Mouse (Mus musculus): ENCODE data around the gene Ppp2r5e. TPM values are rescaled to one million over a fixed set of nuclear protein-coding genes. Genes with fewer than 3 reads are reported as not detected.

Ppp2r5e gene
- polyA plus RNA-seq, 1 experiment from 2014 or later = 19.6 TPM

GRCm38 (mm10) chr12:75567745-75568144 lies 28.3 kb downstream of the Ppp2r5e start:
- Histone ChIP-seq H3K36me3 (no peaks in the 10 kb centered on the region), H3K9me3 (no peaks in the 10 kb centered on the region), H3K4me3 (no peak overlapping the region), H3K4me1 (replicated peaks) (peaks cover 26% of the 10 kb centered on the region), H3K4me2 (no peak overlapping the region), H3K27me3 (no peaks in the 10 kb centered on the region), H3K9ac (no peak overlapping the region), H3K27ac (replicated peaks) (no peak overlapping the region)
- ATAC-seq (ENCODE audit: low read depth) = no peak
- 86% methylated on average over 5 of the region's 5 CpGs for whole genome bisulfite sequencing

- H3K4me2 ChIP-seq = no peak overlapping the region
- no peak overlapping the region for H3K4me3 ChIP-seq
- WGBS = 90% methylated on average over 5 of the region's 5 CpGs
- ATAC-seq (ENCODE audit: low read depth) = no peak
- H3K36me3 ChIP-seq = no peaks in the 10 kb centered on the region
- H3K9me3 ChIP-seq = no peaks in the 10 kb centered on the region
- no peak overlapping the region for H3K27ac ChIP-seq (replicated peaks)
- H3K9ac ChIP-seq = no peak overlapping the region
- H3K27me3 ChIP-seq = no peaks in the 10 kb centered on the region
- H3K4me1 ChIP-seq (replicated peaks) = peaks cover 21% of the 10 kb centered on the region
These were observed 30.3 kb downstream of the Ppp2r5e start for GRCm38 (mm10) chr12:75565756-75566155.

GRCm38 (mm10) chr12:75564498-75564897 lies 31.5 kb downstream of the Ppp2r5e start:
- Histone ChIP-seq H3K36me3 (no peaks in the 10 kb centered on the region), H3K4me3 (no peak overlapping the region), H3K27me3 (no peaks in the 10 kb centered on the region), H3K4me1 (replicated peaks) (peaks cover 23% of the 10 kb centered on the region), H3K4me2 (no peak overlapping the region), H3K9me3 (no peaks in the 10 kb centered on the region), H3K9ac (no peak overlapping the region), H3K27ac (replicated peaks) (no peak overlapping the region)
- ATAC-seq (ENCODE audit: low read depth) = no peak
- 86% methylated on average over 1 of the region's 1 CpGs for WGBS

GRCm38 (mm10) chr12:75562996-75563618 lies 32.9 kb downstream of the Ppp2r5e start:
- no peaks in the 10 kb centered on the region for H3K27me3 ChIP-seq
- WGBS = 94% methylated on average over 1 of the region's 1 CpGs
- H3K27ac ChIP-seq (replicated peaks) = no peak overlapping the region
- no peak overlapping the region for H3K4me2 ChIP-seq
- H3K36me3 ChIP-seq = no peaks in the 10 kb centered on the region
- no peaks in the 10 kb centered on the region for H3K9me3 ChIP-seq
- no peak overlapping the region for H3K9ac ChIP-seq
- no peak overlapping the region for H3K4me3 ChIP-seq
- no peak for ATAC-seq (ENCODE audit: low read depth)
- peaks cover 33% of the 10 kb centered on the region for H3K4me1 ChIP-seq (replicated peaks)

- 86% methylated on average over 4 of the region's 4 CpGs for WGBS
These were observed 35.2 kb downstream of the Ppp2r5e start for GRCm38 (mm10) chr12:75560681-75561387.

GRCm38 (mm10) chr12:75559196-75559595 lies 36.8 kb downstream of the Ppp2r5e start:
- no peak overlapping the region for H3K27ac ChIP-seq (replicated peaks)
- WGBS = 69% methylated on average over 2 of the region's 2 CpGs
- H3K4me3 ChIP-seq = no peak overlapping the region

More at GRCm38 (mm10) chr12:75560681-75561387, 35.2 kb downstream of the Ppp2r5e start:
- no peak for ATAC-seq (ENCODE audit: low read depth)
- Histone ChIP-seq H3K27me3 (no peaks in the 10 kb centered on the region), H3K4me1 (replicated peaks) (peaks cover 43% of the 10 kb centered on the region), H3K27ac (replicated peaks) (no peak overlapping the region), H3K9me3 (no peaks in the 10 kb centered on the region), H3K9ac (no peak overlapping the region), H3K36me3 (no peaks in the 10 kb centered on the region), H3K4me2 (no peak overlapping the region), H3K4me3 (no peak overlapping the region)

GRCm38 (mm10) chr12:75557813-75558212 lies 38.2 kb downstream of the Ppp2r5e start:
- Histone ChIP-seq H3K9ac (no peak overlapping the region), H3K27me3 (no peaks in the 10 kb centered on the region), H3K27ac (replicated peaks) (peak overlapping the region; percentile 30), H3K4me2 (no peak overlapping the region), H3K4me1 (replicated peaks) (peaks cover 43% of the 10 kb centered on the region), H3K4me3 (no peak overlapping the region), H3K36me3 (no peaks in the 10 kb centered on the region), H3K9me3 (no peaks in the 10 kb centered on the region)
- WGBS = 54% methylated on average over 2 of the region's 2 CpGs
- peak; percentile 25; the same call in 1 of the 2 replicates for ATAC-seq (ENCODE audit: low read depth)

More at GRCm38 (mm10) chr12:75559196-75559595, 36.8 kb downstream of the Ppp2r5e start:
- Histone ChIP-seq H3K9ac (no peak overlapping the region), H3K27me3 (no peaks in the 10 kb centered on the region), H3K9me3 (no peaks in the 10 kb centered on the region), H3K4me1 (replicated peaks) (peaks cover 43% of the 10 kb centered on the region), H3K36me3 (no peaks in the 10 kb centered on the region), H3K4me2 (no peak overlapping the region)
- no peak for ATAC-seq (ENCODE audit: low read depth)

- ATAC-seq (ENCODE audit: low read depth) = no peak
These were observed 41.0 kb downstream of the Ppp2r5e start for GRCm38 (mm10) chr12:75555032-75555431.

GRCm38 (mm10) chr12:75552296-75552695 lies 43.7 kb downstream of the Ppp2r5e start:
- Histone ChIP-seq H3K27me3 (no peaks in the 10 kb centered on the region), H3K4me2 (no peak overlapping the region), H3K9me3 (no peaks in the 10 kb centered on the region), H3K4me1 (replicated peaks) (peaks cover 10% of the 10 kb centered on the region), H3K9ac (no peak overlapping the region), H3K4me3 (no peak overlapping the region), H3K27ac (replicated peaks) (no peak overlapping the region), H3K36me3 (no peaks in the 10 kb centered on the region)
- no peak for ATAC-seq (ENCODE audit: low read depth)
- WGBS = 90% methylated on average over 3 of the region's 3 CpGs

More at GRCm38 (mm10) chr12:75555032-75555431, 41.0 kb downstream of the Ppp2r5e start:
- H3K27me3 ChIP-seq = no peaks in the 10 kb centered on the region
- no peaks in the 10 kb centered on the region for H3K9me3 ChIP-seq
- H3K4me3 ChIP-seq = no peak overlapping the region
- WGBS = 80% methylated on average over 3 of the region's 3 CpGs
- H3K4me2 ChIP-seq = no peak overlapping the region
- no peak overlapping the region for H3K9ac ChIP-seq
- peaks cover 37% of the 10 kb centered on the region for H3K4me1 ChIP-seq (replicated peaks)
- H3K36me3 ChIP-seq = no peaks in the 10 kb centered on the region
- 0 out of 2 replicates have a peak overlapping the region, but pooled peaks have one; percentile 3 for H3K27ac ChIP-seq (replicated peaks)

- Histone ChIP-seq H3K4me3 (no peak overlapping the region), H3K9me3 (no peaks in the 10 kb centered on the region), H3K4me2 (no peak overlapping the region), H3K36me3 (no peaks in the 10 kb centered on the region), H3K4me1 (replicated peaks) (peaks cover 6% of the 10 kb centered on the region; the same call in 1 of the 2 replicates), H3K27ac (replicated peaks) (no peak overlapping the region), H3K27me3 (no peaks in the 10 kb centered on the region), H3K9ac (no peak overlapping the region)
- ATAC-seq (ENCODE audit: low read depth) = no peak
- 87% methylated on average over 5 of the region's 5 CpGs for WGBS
These were observed 44.4 kb downstream of the Ppp2r5e start for GRCm38 (mm10) chr12:75551671-75552070.

- Histone ChIP-seq H3K4me1 (replicated peaks) (peaks cover 9% of the 10 kb centered on the region), H3K27me3 (no peaks in the 10 kb centered on the region), H3K9me3 (no peaks in the 10 kb centered on the region), H3K27ac (replicated peaks) (no peak overlapping the region), H3K36me3 (no peaks in the 10 kb centered on the region), H3K4me3 (no peak overlapping the region), H3K9ac (no peak overlapping the region), H3K4me2 (no peak overlapping the region)
- WGBS = 79% methylated on average over 9 of the region's 9 CpGs
- ATAC-seq (ENCODE audit: low read depth) = no peak
These were observed 47.0 kb downstream of the Ppp2r5e start for GRCm38 (mm10) chr12:75548999-75549398.

- Histone ChIP-seq H3K36me3 (no peaks in the 10 kb centered on the region), H3K27ac (replicated peaks) (no peak overlapping the region), H3K9me3 (no peaks in the 10 kb centered on the region), H3K4me1 (replicated peaks) (peaks cover 16% of the 10 kb centered on the region), H3K9ac (no peak overlapping the region), H3K4me3 (no peak overlapping the region), H3K4me2 (no peak overlapping the region), H3K27me3 (no peaks in the 10 kb centered on the region)
- WGBS = 83% methylated on average over 3 of the region's 3 CpGs
- ATAC-seq (ENCODE audit: low read depth) = no peak
These were observed 48.9 kb downstream of the Ppp2r5e start for GRCm38 (mm10) chr12:75547174-75547573.
